28 mouse cellular contexts compared by ENCODE assay signal in the genomic region with DNA sequence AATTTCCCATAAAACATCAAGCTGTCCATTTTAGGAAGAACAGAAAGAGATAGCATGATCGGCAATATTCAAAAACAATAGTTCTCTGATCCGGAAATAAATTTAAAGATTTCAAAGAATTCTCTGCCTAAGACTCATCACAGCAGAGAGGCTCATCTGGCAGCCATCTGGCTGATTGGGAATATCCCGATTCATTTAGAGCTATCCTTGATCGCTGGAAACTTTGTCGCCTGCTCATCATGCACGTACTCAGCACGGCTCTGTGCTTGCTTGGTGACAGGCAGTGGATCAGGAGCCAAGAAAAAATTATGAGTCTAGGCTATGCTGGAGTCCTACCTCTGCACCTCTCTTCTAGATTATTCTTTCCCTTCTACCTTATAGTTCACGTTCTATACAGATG.
A peak's percentile ranks its signal among the peaks of the same experiment; 100 is the strongest.
DNase-seq lines count a peak whose midpoint lies in the region; ATAC-seq and TF ChIP-seq lines count a peak whose summit lies in the region.
"Had no signal": no experiment of that assay in that cellular context is flagged by ENCODE, and none has a peak within 500 bp of the region (broad histone marks: within the 10 kb centered on the region; RNA-seq: fewer than 3 reads in every experiment).

No protein-coding gene starts in this region.

- TF ChIP-seq CTCF in forebrain, postnatal 0 days (IDR thresholded peaks at IDR 0.05; ENCODE audit: low read depth): no peak
- TF ChIP-seq CTCF in brain, embryonic 14.5 days (IDR thresholded peaks at IDR 0.05; ENCODE audit: borderline replicate concordance, extremely low read depth, insufficient read depth, insufficient read length): no peak
- TF ChIP-seq CTCF in cerebellum, adult 2 months (IDR thresholded peaks at IDR 0.05; ENCODE audit: borderline replicate concordance, insufficient read depth, low read depth, low read length): no peak

- no peak overlapping the region for H3K9ac ChIP-seq in forebrain, postnatal 0 days
- H3K9ac ChIP-seq in limb, embryonic 14.5 days (ENCODE audit: low read depth, low read length, severe bottlenecking): no peak overlapping the region
- H3K9ac ChIP-seq: intestine, embryonic 15.5 days; limb, embryonic 12.5 days; lung, embryonic 15.5 days; midbrain, embryonic 12.5 days had no signal

- H3K4me3 ChIP-seq in forebrain, postnatal 0 days (ENCODE audit: low read depth, low read length): no peak overlapping the region
- H3K4me3 ChIP-seq in forebrain, embryonic 10.5 days: no peak overlapping the region
- no peak overlapping the region for H3K4me3 ChIP-seq in limb, embryonic 14.5 days (replicated peaks; ENCODE audit: low read length)
- H3K4me3 ChIP-seq in limb, embryonic 10.5 days: no peak overlapping the region
- H3K4me3 ChIP-seq in cerebellum, adult 2 months (replicated peaks; ENCODE audit: insufficient read depth, low read depth, low read length): no peak overlapping the region
- H3K4me3 ChIP-seq: intestine, embryonic 15.5 days; limb, embryonic 12.5 days; lung, embryonic 15.5 days; megakaryocyte, embryonic 14.5 days; midbrain, embryonic 12.5 days had no signal

- no peak overlapping the region for H3K4me2 ChIP-seq in forebrain, postnatal 0 days (ENCODE audit: low read depth)
- H3K4me2 ChIP-seq in limb, embryonic 14.5 days (replicated peaks; ENCODE audit: low read depth, low read length, severe bottlenecking): no peak overlapping the region
- H3K4me2 ChIP-seq: intestine, embryonic 15.5 days; limb, embryonic 12.5 days; liver, embryonic 11.5 days; lung, embryonic 15.5 days; midbrain, embryonic 12.5 days had no signal

- H3K4me1 ChIP-seq in forebrain, postnatal 0 days (ENCODE audit: insufficient read depth): no peaks in the 10 kb centered on the region; the same call in 1 of the 2 replicates
- no peaks in the 10 kb centered on the region for H3K4me1 ChIP-seq in forebrain, embryonic 10.5 days
- no peaks in the 10 kb centered on the region for H3K4me1 ChIP-seq in limb, embryonic 14.5 days (ENCODE audit: control insufficient read depth, insufficient read depth, low read length)
- H3K4me1 ChIP-seq in limb, embryonic 10.5 days: no peaks in the 10 kb centered on the region
- no peaks in the 10 kb centered on the region for H3K4me1 ChIP-seq in cerebellum, adult 2 months (ENCODE audit: control insufficient read depth, insufficient read depth, low read length)
- H3K4me1 ChIP-seq: intestine, embryonic 15.5 days; limb, embryonic 12.5 days; lung, embryonic 15.5 days; megakaryocyte, embryonic 14.5 days; midbrain, embryonic 12.5 days had no signal

- DNase-seq in forebrain, postnatal 0 days: peak; percentile 65
- DNase-seq in forebrain, embryonic 10.5 days (ENCODE audit: extremely low spot score, low spot score): no peak
- peak; percentile 38 for DNase-seq in limb, embryonic 14.5 days (ENCODE audit: low spot score)
- DNase-seq in limb, embryonic 10.5 days (ENCODE audit: low spot score): no peak
- peak; percentile 77 for DNase-seq in brain, embryonic 14.5 days (ENCODE audit: low read depth)
- peak; percentile 8 to 26 for DNase-seq in layer of hippocampus, adult 8-10 months (ENCODE audit: low spot score in 2 of 2)
- no peak for DNase-seq in cerebellum, adult 2 months
- no peak for DNase-seq in adrenal gland, adult (ENCODE audit: inconsistent age in 2 of 2, low spot score in 1 of 2)
- DNase-seq: adrenal gland, postnatal 10 days; B cell, adult 2 months; cerebellum, adult 11-12 months; cerebellum, postnatal 10 days; gastrocnemius, postnatal 14 days; heart, postnatal 14 days; kidney, adult 2 months; kidney, postnatal 36 days; lung, postnatal 36 days; retina, postnatal 1 day; right cerebral cortex, postnatal 25 days; spleen, adult 18-20 months; thymus, postnatal 14 days had no signal

- H3K9me3 ChIP-seq in forebrain, postnatal 0 days (ENCODE audit: low read length): no peaks in the 10 kb centered on the region
- no peaks in the 10 kb centered on the region for H3K9me3 ChIP-seq in forebrain, embryonic 10.5 days
- no peaks in the 10 kb centered on the region for H3K9me3 ChIP-seq in limb, embryonic 14.5 days (ENCODE audit: control insufficient read depth, low read length)
- no peaks in the 10 kb centered on the region for H3K9me3 ChIP-seq in limb, embryonic 10.5 days (replicated peaks)
- H3K9me3 ChIP-seq: intestine, embryonic 15.5 days; limb, embryonic 12.5 days; lung, embryonic 15.5 days had no signal

- H3K27me3 ChIP-seq in forebrain, postnatal 0 days (ENCODE audit: insufficient read depth, low read length): no peaks in the 10 kb centered on the region
- no peaks in the 10 kb centered on the region for H3K27me3 ChIP-seq in forebrain, embryonic 10.5 days (ENCODE audit: poor library complexity, severe bottlenecking)
- H3K27me3 ChIP-seq in limb, embryonic 14.5 days (ENCODE audit: control insufficient read depth, insufficient read depth, low read length): no peaks in the 10 kb centered on the region
- no peaks in the 10 kb centered on the region for H3K27me3 ChIP-seq in limb, embryonic 10.5 days (ENCODE audit: low read depth, poor library complexity, severe bottlenecking)
- H3K27me3 ChIP-seq in cerebellum, adult 2 months (ENCODE audit: control insufficient read depth, insufficient read depth, low read length): no peaks in the 10 kb centered on the region
- H3K27me3 ChIP-seq: intestine, embryonic 15.5 days; limb, embryonic 12.5 days; lung, embryonic 15.5 days; megakaryocyte, embryonic 14.5 days; midbrain, embryonic 12.5 days had no signal

- ATAC-seq in forebrain, postnatal 0 days: no peak; the same call in 1 of the 2 replicates
- no peak for ATAC-seq in limb, embryonic 14.5 days (ENCODE audit: low FRiP score, low read depth)
- ATAC-seq: hindbrain, embryonic 16.5 days; intestine, embryonic 15.5 days had no signal

- H3K36me3 ChIP-seq in forebrain, postnatal 0 days (ENCODE audit: insufficient read depth): no peaks in the 10 kb centered on the region
- H3K36me3 ChIP-seq in forebrain, embryonic 10.5 days (replicated peaks): no peaks in the 10 kb centered on the region
- no peaks in the 10 kb centered on the region for H3K36me3 ChIP-seq in limb, embryonic 14.5 days (ENCODE audit: control insufficient read depth, insufficient read depth, low read length)
- H3K36me3 ChIP-seq in limb, embryonic 10.5 days: no peaks in the 10 kb centered on the region
- H3K36me3 ChIP-seq: intestine, embryonic 15.5 days; limb, embryonic 12.5 days; lung, embryonic 15.5 days; midbrain, embryonic 12.5 days had no signal

- no peak for TF ChIP-seq POLR2A in limb, embryonic 14.5 days (IDR thresholded peaks at IDR 0.05; ENCODE audit: borderline replicate concordance, extremely low read depth, insufficient read depth, insufficient read length)
- TF ChIP-seq POLR2A in brain, embryonic 14.5 days (IDR thresholded peaks at IDR 0.05; ENCODE audit: borderline replicate concordance, extremely low read depth, insufficient read depth, insufficient read length, poor library complexity, severe bottlenecking): no peak
- TF ChIP-seq POLR2A in cerebellum, adult 2 months (IDR thresholded peaks at IDR 0.05; ENCODE audit: borderline replicate concordance, insufficient read depth, low read length): no peak

- 39% methylated on average over 8 of the region's 8 CpGs for WGBS in forebrain, postnatal 0 days
- 87% methylated on average over 8 of the region's 8 CpGs for WGBS in forebrain, embryonic 10.5 days
- 80% methylated on average over 8 of the region's 8 CpGs for WGBS in limb, embryonic 14.5 days
- 91% methylated on average over 8 of the region's 8 CpGs for WGBS in limb, embryonic 10.5 days
- whole genome bisulfite sequencing in cerebellum, adult 2 months: 44% methylated on average over 8 of the region's 8 CpGs

- no peak overlapping the region for H3K27ac ChIP-seq in forebrain, postnatal 0 days (ENCODE audit: low read depth, low read length)
- no peak overlapping the region for H3K27ac ChIP-seq in forebrain, embryonic 10.5 days
- no peak overlapping the region for H3K27ac ChIP-seq in limb, embryonic 14.5 days (replicated peaks; ENCODE audit: low read depth, low read length)
- H3K27ac ChIP-seq in limb, embryonic 10.5 days: no peak overlapping the region
- no peak overlapping the region for H3K27ac ChIP-seq in cerebellum, adult 2 months (ENCODE audit: insufficient read depth, low read length)
- H3K27ac ChIP-seq: intestine, embryonic 15.5 days; limb, embryonic 12.5 days; lung, embryonic 15.5 days; midbrain, embryonic 12.5 days had no signal

Comparison
In these comparisons a context has a peak if more than half of its experiments do, and no peak if none do; other contexts are left out.
1. DNase-seq: peak in forebrain, postnatal 0 days (single experiment), limb, embryonic 14.5 days (single experiment), brain, embryonic 14.5 days (single experiment) and layer of hippocampus, adult 8-10 months (2 of 2); none in forebrain, embryonic 10.5 days (single experiment), limb, embryonic 10.5 days (single experiment), cerebellum, adult 2 months (0 of 2) and adrenal gland, adult (0 of 2).